Mouse (Mus musculus): ENCODE measurements at regions not wholly inside any gene's neighbourhood (a gene's known extent, or its start where the extent isn't known, plus 50 kb on each side); places are given as distances from the start of the nearest gene placed in this dataset.
A peak's percentile ranks its signal among the peaks of the same experiment; 100 is the strongest.

DNA sequence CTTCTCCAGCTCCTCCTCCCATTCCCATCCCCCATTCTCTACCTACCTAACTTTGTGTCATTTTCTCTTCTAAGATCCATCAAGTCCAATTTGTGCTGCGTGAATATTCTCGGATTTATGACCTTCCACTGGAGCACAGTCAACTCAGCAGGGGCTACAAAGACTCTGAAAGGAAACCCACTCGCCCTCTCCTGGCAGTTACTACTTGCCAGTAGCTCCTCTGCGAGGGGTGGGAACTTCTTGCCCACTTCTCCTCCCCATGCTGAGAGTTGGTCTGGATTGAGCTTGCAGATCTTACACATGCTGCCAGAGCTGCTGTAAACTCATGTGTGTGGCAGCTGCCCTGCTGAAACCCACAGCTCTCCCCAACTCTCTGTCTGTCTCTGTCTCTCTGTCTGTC is 57.1 kb upstream of the Rad23b start:
- no peak overlapping the region for H3K27ac ChIP-seq (ENCODE audit: low read depth)
- no peak overlapping the region for H3K4me3 ChIP-seq (ENCODE audit: low read depth, low read length)
- no peaks in the 10 kb centered on the region for H3K36me3 ChIP-seq (replicated peaks; ENCODE audit: insufficient read depth, low read length)
- H3K4me1 ChIP-seq (ENCODE audit: insufficient read depth) = no peaks in the 10 kb centered on the region
- TF ChIP-seq CTCF (IDR thresholded peaks at IDR 0.05; ENCODE audit: low read depth) (no peak), EP300 (IDR thresholded peaks at IDR 0.05; ENCODE audit: low read depth) (no peak)
- DNase-seq (no peak), ATAC-seq (no peak)
- H3K9me3 ChIP-seq (ENCODE audit: low read length) = no peaks in the 10 kb centered on the region
- WGBS (ENCODE audit: insufficient replicate concordance) = 61% methylated on average over 4 of the region's 4 CpGs
- no peak overlapping the region for H3K9ac ChIP-seq (replicated peaks)
- H3K4me2 ChIP-seq (ENCODE audit: low read depth, low read length) = no peak overlapping the region
- no peaks in the 10 kb centered on the region for H3K27me3 ChIP-seq (ENCODE audit: insufficient read depth, low read length)

GRCm38 (mm10) chr4:55293347-55294079 is 56.3 kb upstream of the Rad23b start:
- DNase-seq (no peak), ATAC-seq (0 out of 2 replicates have a peak, but pooled peaks have one; percentile 23)
- H3K9me3 ChIP-seq (ENCODE audit: low read length) = no peaks in the 10 kb centered on the region
- no peak overlapping the region for H3K4me2 ChIP-seq (ENCODE audit: low read depth, low read length)
- H3K36me3 ChIP-seq (replicated peaks; ENCODE audit: insufficient read depth, low read length) = no peaks in the 10 kb centered on the region
- H3K9ac ChIP-seq (replicated peaks) = no peak overlapping the region
- no peak overlapping the region for H3K27ac ChIP-seq (ENCODE audit: low read depth)
- no peak for TF ChIP-seq CTCF (IDR thresholded peaks at IDR 0.05; ENCODE audit: low read depth)
- TF ChIP-seq EP300 (IDR thresholded peaks at IDR 0.05; ENCODE audit: low read depth) = no peak
- H3K4me1 ChIP-seq (ENCODE audit: insufficient read depth) = no peaks in the 10 kb centered on the region
- no peaks in the 10 kb centered on the region for H3K27me3 ChIP-seq (ENCODE audit: insufficient read depth, low read length)
- no peak overlapping the region for H3K4me3 ChIP-seq (ENCODE audit: low read depth, low read length)
- 20% methylated on average over 5 of the region's 5 CpGs for WGBS (ENCODE audit: insufficient replicate concordance)

DNA sequence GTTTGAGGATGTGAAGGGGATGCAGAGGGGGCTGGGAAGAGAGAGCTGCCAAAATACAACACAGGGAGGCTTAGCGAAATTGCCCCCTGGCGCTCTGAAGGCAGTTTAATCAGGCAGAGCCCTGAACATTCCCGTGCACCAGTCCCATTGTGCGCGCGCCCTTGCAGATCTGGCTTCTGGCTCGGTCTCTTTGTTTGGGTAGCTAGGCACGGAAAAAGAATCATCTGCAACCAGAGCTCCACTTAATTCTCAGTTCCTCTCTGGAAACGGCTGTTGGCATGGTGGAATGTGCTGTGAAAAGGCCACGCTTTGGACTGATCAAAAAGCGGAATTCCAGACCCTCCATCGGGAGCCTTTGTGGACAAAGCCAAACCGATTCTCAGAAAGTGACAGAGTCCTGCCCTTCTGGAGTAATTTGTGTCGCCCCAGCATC is 55.6 kb upstream of the Rad23b start:
- no peaks in the 10 kb centered on the region for H3K9me3 ChIP-seq (ENCODE audit: low read length)
- no peaks in the 10 kb centered on the region for H3K4me1 ChIP-seq (ENCODE audit: insufficient read depth)
- H3K4me3 ChIP-seq (ENCODE audit: low read depth, low read length) = peak overlapping the region; percentile 8; the same call in 1 of the 2 replicates
- H3K9ac ChIP-seq (replicated peaks) = no peak overlapping the region
- peak overlapping the region; percentile 30 for H3K4me2 ChIP-seq (ENCODE audit: low read depth, low read length)
- no peaks in the 10 kb centered on the region for H3K27me3 ChIP-seq (ENCODE audit: insufficient read depth, low read length)
- TF ChIP-seq CTCF (IDR thresholded peaks at IDR 0.05; ENCODE audit: low read depth) = no peak
- TF ChIP-seq EP300 (IDR thresholded peaks at IDR 0.05; ENCODE audit: low read depth) = no peak
- H3K27ac ChIP-seq (ENCODE audit: low read depth) = no peak overlapping the region
- H3K36me3 ChIP-seq (replicated peaks; ENCODE audit: insufficient read depth, low read length) = no peaks in the 10 kb centered on the region
- DNase-seq (no peak), ATAC-seq (no peak)
- 6% methylated on average over 14 of the region's 14 CpGs for WGBS (ENCODE audit: insufficient replicate concordance)

- WGBS (ENCODE audit: insufficient replicate concordance) = 71% methylated on average over 3 of the region's 3 CpGs
- TF ChIP-seq CTCF (IDR thresholded peaks at IDR 0.05; ENCODE audit: low read depth) (no peak), EP300 (IDR thresholded peaks at IDR 0.05; ENCODE audit: low read depth) (no peak)
- H3K36me3 ChIP-seq (replicated peaks; ENCODE audit: insufficient read depth, low read length) = no peaks in the 10 kb centered on the region
- H3K4me3 ChIP-seq (ENCODE audit: low read depth, low read length) = no peak overlapping the region
- no peak overlapping the region for H3K27ac ChIP-seq (ENCODE audit: low read depth)
- no peak for ATAC-seq
- H3K27me3 ChIP-seq (ENCODE audit: insufficient read depth, low read length) = no peaks in the 10 kb centered on the region
- no peak overlapping the region for H3K9ac ChIP-seq (replicated peaks)
- no peaks in the 10 kb centered on the region for H3K9me3 ChIP-seq (ENCODE audit: low read length)
- no peaks in the 10 kb centered on the region for H3K4me1 ChIP-seq (ENCODE audit: insufficient read depth)
- no peak for DNase-seq
- H3K4me2 ChIP-seq (ENCODE audit: low read depth, low read length) = no peak overlapping the region
Observed at GRCm38 (mm10) chr4:55297841-55298240, 52.0 kb upstream of the Rad23b start.

Measured in liver, postnatal 0 days (tissue).